Mouse (Mus musculus): Measurements from ENCODE around the gene Cpm.

Gene Cpm

DNA sequence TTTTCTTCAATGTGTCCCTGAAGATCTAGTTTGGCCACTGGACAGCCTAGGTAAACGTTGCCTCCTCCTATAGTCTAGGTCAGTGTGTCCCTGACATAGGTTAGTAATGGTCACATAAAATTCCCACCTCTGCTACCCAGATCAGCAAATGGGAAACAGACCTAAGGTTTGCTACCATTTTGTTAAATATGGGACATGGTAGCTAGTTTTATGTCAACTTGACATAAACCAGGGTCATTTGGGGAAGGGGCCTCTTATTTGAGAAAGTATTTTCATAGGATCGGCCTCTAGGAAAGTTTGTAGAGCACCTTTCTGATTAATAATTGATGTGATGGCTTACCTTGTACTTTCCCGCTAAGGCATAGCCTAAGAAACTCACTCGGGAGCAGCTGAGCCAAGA is 8.8 kb upstream of the Cpm start:
- DNase-seq (ENCODE audit: low spot score in 2 of 2) = no peak

DNA sequence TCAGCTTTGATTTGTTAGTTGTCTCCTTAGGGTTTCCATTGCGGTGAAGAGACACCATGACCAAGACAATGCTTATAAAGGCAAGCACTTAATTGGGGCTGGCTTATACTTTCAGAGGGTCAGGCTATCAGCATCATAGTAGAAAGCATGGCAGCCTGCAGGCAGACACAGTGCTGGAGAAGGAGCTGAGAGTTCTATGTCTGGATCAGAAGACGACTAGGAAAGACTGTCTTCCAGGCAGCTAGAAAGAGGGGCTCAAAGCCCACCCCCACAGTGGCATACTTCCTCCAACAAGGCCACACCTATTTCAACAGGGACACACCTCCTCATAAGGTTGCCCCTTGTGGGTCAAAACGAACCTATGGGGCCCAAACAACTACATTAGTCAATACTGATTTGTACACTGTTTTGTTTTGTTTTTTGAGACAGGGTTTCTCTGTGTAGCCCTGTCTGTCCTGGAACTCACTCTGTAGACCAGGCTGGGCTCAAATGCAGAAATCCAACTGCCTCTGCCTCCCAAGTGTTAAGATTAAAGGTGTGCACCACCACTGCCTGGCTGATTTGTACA is 8.3 kb upstream of the Cpm start:
- DNase-seq (ENCODE audit: low spot score in 2 of 2) = no peak

DNA sequence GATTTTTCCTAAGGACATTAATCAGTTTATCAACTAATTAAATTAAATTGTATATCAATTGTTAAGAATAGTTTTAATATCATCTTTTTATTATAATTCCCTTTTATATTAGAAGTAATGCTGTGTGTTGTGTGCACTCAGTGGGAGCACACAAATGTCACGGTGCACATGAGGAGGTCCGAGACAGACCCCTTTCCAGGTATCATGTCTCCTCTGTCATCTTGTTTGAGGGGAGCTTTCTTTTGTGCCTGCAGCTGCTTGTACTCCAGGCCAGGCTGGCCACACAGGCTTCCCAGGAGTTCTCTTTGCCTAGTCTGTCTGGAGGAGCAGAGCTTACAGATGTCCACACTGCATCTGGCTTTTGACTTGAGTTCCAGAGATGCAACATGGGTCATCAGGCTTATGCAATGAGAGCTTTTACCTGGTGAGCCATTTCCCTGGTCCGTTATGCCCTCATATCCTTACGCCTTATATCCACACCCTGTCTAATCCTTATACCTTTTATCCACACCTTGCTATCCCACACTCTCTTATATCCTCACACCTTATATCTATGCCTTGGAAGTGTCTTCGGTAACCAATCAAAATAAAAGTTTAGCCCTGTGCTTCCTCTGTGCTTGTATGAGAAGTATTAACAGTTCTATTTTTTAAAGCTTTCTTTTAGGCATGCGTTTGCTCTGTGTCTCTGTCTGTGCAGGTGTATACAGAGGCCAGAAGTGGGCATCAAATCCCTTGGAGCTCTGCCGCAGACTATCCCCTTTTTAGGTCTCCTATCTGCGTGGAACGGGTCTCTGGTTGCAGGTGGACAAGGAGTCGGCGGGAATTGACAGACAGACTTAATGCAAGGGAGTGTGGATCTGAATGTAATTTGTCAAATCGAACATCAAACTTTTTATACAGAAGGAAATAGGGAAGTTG is 7.4 kb upstream of the Cpm start:
- DNase-seq (ENCODE audit: low spot score in 2 of 2) = no peak

DNA sequence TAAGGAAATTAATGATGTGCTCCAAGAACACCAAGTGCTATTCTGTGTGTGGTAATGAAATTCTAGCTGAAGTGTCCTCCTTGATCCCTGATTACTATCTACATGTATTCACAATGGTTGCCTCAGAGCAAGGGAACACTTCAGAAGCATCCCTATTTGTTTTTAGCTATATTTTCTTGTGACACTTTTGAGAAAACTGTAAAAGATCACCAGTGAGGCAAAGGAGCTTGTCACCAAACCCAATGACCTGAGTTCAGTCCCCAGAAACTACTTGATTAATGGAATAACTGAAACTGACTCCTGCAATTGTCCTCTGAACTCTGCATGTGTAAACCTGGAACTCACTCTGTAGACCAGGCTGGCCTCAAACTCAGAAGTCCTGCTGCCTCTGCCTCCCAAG is 5.9 kb upstream of the Cpm start:
- DNase-seq (ENCODE audit: low spot score in 2 of 2) = no peak

DNA sequence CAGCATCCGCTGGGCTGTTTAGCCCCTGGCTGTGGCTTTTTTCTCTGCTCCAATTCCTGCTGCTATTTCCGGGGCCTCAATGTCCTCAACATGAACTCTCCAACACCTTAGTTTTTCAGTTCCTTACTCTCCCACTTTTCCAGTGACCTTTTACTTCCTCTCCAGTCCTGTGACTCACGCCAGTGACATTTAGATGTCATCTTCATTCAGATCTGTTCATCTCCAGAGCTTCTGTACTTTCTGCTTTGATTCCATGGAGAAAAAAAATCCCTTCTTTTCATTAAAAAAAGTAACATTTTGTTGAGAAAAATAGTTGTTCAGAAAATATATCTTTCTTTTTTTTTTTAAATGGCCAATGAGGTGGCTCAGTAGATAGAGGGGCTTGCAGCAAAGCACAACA is 5.1 kb upstream of the Cpm start:
- DNase-seq (ENCODE audit: low spot score in 2 of 2) = no peak

DNA sequence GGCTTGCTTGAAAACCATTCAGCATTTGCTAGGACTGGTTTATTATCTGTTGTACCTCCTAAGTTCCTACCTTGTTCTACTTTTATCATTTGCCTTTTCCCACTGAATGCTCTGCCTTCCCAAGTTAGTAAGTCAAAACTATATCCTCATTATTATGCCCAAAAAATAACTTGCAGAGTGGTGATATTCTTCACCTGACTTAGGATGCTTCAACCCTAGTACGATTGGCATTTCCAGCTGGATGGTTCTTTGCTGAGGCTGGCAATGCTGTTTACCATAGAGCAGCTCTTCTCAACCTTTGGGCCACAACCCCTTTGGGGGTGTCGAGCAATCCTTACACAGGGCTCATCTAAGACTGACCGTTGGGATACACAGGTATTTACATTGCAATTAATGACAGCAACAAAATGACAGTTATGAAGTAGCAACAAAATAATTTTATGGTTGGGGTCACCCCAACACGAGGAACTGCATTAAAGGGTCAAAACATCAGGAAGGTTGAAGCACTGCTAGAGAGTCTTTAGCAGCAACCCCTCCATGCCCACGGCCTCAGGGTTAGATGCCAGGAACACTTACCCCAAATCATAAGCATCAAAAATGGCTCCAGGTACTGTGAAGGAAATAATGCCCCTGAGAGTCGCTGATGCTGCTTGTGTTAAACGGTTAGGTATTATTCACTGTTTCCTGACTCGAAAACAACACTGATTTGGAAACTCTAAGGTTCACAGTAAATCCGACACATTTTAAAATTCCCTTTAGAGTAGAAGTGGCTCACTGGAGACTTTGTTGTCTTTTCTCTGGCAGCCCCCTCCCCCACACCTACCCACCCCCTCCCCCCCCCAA is 4.4 kb upstream of the Cpm start:
- no peak for DNase-seq (ENCODE audit: low spot score in 2 of 2)

DNA sequence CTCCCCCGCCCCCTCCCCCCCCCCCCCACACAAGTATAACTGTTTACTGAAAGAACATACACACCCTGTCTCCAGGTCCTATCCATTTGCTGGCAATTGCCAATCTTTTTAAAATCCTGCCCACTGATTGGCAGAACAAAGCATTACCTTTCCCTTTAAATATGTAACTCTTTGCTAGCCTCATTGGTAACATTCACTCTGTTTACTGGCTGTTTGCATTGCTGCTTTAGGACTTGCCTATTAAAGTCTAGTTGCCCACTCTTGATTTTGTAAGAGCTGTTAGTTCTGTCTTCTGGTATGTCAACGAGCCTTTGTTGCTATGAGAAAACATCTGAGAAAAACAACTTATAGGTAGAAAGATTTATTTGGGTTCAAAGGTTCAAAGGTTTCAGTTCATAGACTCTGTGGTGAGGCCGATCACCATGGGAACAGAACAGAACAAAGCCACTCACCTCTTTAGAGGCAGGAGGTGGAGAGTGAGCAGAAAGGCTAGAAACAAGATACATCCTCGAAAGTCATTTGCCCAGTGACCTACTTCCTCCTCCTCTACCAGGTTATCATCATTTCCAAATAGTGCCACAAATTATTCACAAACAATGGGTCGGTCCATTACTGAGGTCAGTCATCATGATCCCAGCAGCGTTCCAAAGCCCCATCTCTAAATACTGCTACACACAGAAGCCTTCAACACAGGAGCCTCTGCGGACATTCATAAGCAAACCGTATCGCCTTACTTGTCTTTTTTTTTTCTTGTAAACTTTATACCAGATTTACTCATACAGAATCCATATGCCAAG is 3.6 kb upstream of the Cpm start:
- peak in 1 of 2 experiments; percentile 39 for DNase-seq (ENCODE audit: low spot score in 2 of 2)

DNA sequence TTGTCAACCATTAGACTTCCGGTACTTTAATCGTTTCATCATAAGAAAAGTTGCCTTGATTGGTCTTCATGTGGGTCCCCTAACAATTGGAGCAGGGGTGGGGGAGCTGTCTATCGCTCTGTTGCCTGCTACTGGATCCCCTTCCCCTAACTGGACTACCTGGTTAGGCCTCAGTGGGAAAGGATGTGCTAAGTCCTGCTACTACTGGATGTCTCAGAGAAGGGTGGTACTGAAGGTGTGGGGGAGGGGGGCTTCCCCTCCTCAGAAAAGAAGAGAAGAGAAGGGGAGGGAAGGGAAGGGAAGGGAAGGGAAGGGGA is 3.0 kb upstream of the Cpm start:
- no peak for DNase-seq (ENCODE audit: low spot score in 2 of 2)

DNA sequence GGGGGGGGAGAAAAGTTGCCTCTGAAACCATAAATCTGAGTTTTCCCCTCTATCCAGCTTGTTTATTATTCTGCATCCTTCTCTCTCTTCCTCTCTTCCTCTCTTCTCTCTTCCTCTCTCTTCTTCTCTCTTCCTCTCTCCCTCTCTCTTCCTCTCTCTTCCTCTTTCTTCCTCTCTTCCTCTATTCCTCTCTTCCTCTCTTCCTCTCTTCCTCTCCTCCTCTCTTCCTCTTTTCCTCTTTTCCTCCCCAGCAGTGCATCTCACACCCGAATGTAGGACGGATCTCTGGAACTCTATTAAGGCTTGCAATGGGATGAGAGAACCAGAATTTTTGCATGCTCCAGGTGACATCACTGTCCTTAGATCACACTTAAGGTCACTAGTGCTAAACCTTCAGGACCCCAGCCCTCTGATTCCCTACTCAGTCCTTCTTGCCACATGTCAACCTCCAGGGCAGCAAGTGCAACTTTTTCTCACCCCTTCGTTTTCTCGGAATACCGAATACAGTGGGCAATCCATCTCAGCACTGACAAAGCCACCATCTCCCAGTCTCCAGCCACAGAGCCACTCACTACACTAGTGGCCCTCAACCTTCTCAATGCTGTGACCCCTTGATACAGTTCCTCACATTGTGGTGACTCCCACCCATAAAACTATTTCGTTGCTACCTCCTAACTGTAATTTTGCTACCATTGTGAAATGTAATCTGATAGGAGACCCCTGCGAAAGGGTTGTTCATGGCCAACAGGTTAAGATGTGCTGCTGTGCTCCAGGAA is 2.3 kb upstream of the Cpm start:
- no peak for DNase-seq (ENCODE audit: low spot score in 2 of 2)

DNA sequence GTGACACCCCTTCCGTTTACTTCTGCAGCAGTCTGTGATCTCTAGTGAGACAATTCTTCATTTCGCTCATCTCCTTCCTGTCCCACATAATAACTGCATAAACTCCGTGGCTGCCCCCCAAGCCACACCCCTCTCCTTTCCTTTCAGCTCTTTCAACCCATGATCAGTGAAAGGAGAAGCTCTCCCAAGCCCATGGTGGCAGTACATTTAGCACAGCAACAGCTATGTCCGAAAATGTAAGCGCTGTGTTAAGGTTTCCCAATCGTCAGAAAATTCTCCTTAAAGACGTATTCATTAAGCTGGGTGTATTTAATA is 1.7 kb upstream of the Cpm start:
- peak in 1 of 2 experiments; percentile 29 for DNase-seq (ENCODE audit: low spot score in 2 of 2)

DNA sequence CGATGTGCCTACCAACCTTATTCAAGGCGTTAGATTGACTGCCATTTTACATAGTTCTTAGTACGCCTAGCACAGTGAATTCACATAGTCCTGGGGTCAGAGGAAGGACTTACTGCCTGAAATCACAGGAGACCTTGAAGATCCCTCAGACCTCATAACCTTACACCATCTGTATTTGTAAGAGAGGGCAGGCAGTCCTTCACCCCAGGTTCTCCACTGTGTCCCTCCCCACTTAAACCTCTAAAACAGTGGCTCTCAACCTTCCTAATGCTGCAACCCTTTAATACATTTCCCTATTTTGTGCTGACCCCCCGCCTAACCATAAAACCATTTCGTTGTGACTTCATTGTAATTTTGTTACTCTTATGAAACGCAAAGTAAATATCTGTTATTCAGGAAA is 1.4 kb upstream of the Cpm start:
- DNase-seq (ENCODE audit: low spot score in 2 of 2) = no peak

DNA sequence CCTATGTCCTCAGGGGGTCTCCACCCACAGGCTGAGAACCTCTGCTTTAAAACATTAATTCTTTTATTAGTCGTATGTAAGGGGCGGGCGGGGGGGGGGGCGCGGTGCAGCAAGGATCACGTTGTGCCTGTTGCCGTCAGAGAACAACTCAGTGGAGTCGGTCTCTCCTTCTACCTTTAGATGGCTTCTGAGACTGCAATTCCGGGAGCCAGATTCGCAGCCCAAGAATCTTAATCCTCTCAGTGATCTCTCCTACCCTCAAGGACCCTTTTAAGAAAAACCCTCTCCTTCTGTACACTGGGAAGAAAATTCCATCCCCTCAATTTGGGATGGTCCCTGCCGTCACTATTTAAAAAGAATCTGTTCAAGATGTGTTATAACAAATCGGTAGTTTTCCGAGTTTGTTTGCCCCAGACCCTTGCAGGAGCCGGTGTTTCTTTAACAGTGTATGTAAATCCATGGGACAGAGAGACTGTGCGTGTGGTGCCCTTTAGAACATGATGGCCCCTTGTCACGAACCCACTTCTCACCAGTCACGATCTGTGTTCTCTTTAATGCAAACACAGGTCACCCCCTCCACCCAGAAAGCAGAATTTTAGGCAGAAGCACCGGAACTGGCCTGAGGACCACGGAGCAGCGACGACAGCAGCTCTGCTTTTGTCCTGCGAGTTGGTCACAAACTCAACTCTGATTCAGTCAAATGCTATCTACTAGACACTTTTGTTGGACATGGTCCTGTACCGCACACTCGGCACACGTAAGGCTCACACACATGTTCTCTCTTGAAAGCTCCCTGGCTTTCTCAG is 734 bp upstream of the Cpm start:
- peak in 1 of 2 experiments; percentile 10 for DNase-seq (ENCODE audit: low spot score in 2 of 2)

DNA sequence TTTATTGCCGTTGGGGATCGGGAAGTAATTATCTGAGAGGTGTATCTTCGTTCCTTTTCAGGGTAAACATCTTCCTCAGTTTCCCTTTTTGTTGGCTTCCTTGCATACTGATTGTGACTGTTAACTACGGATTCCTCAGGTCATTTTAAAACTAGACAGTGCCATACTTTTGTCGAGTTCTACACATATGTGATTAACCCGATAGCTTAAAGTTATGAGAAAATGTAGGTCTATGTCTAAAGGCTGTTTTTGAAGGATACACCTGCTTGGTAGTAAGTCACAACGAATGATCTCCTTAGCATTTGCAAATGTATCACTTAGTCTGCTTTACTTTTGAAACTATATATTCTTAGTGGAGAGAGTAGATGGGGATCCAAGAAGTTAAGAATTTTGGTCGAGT is 876 bp downstream of the Cpm start:
- DNase-seq (ENCODE audit: low spot score in 2 of 2) = no peak

DNA sequence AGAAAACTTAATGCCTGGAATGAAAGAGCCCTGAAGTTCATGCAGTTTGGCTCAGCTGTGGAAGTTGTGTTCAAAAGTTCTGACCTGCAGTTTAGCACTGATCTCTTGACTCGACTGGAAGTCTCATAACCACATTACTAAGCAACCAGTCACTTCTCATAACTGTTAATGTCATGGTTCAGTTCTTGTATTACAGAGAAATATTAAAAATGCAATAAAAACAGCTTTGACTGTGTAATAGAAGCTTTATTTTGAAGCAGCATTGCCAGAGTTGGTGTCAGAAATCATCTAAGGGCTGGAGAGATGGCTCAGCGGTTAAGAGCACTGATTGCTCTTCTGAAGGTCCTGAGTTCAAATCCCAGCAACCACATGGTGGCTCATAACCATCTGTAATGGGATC is 1.5 kb downstream of the Cpm start:
- DNase-seq (ENCODE audit: low spot score in 2 of 2) = no peak

DNA sequence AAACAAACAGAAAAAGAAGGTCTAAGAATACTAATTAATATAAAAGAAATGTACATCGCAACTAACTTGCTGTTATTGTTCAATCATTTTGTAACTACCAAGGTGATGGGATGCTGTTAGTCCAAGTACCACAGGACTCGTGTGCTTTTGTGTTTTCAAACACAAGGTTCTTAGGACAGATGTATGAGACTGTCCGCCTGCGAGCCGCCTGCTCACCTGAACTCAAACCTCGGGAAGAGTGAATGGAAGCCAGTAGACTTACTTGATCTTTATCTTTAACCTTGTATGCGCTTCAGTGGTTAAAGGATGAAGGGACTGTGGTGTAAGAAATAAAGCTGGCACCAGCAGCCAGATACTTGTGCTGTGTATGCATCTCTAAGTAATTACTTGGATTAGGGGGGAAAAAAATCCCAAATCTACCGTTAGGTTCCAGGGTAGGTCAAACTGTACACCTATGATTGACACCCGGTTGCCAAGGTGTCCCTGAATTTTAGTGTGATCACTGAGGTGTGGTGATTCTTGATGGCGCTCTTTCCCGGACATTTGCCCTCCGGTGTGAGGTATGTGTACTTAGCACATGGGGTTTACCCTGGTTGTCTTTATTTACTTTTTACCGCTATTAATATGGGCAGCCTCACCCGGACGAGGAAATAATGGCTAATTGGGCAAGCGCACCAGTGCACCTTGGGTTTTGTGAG is 2.4 kb downstream of the Cpm start:
- no peak for DNase-seq (ENCODE audit: low spot score in 2 of 2)

DNA sequence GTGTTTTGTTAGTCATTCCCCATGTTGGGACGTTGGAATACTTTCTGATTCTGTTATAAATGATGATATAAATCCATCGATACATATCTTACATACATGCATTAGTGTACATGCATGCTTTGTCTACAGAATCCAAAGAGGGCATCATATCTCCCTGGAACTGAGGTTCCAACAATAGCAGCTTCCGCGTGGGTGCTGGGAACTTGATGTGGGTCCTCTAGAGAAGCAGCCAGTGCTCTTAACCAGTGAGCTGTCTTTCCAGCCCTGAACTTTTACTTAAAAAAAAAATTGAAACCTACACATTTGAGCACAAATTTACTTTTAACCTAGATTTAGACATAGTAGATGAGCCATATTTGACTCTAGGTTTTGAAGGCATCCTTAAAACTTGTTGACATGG is 3.1 kb downstream of the Cpm start:
- DNase-seq (ENCODE audit: low spot score in 2 of 2) = no peak

DNA sequence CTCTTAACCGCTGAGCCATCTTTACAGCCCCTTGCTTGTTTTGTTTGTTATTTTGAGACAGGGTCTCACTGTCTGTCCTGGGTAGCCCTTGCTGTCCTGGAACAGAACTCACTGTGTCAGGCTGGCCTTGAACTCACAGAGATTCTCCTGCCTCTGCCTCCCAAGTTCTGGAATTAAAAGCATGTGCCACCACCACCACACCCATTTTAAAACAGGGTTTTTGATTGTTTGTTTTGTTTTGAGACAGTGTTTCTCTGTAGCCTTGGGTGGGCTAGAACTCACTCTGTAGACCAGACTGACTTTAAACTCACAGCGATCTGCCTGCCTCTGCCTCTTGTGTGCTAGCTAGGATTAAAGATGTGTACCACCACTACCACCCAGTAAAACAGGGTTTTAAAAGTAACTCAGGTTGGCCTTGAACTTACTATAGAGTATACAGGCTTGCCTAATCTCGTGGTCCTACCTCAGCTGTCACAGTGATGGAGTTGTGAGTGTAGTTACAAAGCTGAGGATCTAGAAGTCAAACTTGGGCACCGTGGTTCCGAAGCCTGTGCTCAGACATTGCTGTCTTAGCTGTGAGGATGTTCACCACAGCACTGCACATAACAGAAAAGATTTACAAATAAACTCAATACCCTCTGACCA is 4.4 kb downstream of the Cpm start:
- DNase-seq (ENCODE audit: low spot score in 2 of 2) = no peak

DNA sequence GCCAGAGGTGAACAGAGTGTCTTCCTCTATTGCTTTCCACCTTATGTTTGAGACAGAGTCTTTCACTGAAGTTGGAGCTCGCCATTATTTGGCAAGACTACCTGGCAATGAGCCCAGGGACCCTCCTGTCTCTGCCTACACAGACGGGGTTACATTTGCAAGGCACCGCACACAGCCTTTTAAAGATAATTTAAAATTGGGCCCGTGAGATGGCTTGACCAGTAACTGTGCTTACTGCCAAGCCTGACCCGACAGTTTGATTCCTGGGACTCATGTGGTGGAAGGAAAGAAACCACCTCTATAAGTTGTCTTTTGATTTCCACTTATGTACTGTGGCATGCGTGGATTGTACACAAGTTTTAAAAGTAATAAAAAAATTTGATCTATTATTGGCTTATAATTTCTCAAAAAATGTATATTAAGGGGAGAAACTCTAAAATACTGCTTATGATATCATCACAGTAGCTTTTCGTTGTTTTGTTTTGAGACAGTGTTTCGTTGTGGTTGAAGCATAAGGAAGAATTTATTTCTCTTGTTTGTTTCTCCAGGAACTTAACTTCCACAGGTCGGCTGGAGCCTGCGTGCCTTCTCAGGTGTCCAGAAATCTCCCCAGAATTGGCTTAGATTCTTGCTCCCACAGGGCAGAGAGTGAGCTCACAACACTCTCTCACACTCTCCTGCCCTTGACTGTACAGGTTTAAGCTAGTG is 5.2 kb downstream of the Cpm start:
- DNase-seq (ENCODE audit: low spot score in 2 of 2) = no peak

Measured in natural killer cell, adult 2 months (primary cell).